Mouse (Mus musculus) liver, embryonic 16.5 days (tissue): ENCODE measurements around the gene Pcgf5. TPM values are rescaled to one million over a fixed set of nuclear protein-coding genes. Genes with fewer than 3 reads are reported as not detected.

Experiments used
- ATAC-seq: fragments of 200-750 bp; cut with Nextera tagmentation; 2 replicates; pipeline ENCODE4 v1.8.0; 2017; ENCODE audit warnings: low read depth, mild to moderate bottlenecking, moderate number of reproducible peaks, moderate library complexity
- H3K27ac ChIP-seq: fragments of 300-500 bp; sonication (generic); 2 replicates; pipeline ENCODE4 v1.5.1; 2014; ENCODE audit warnings: mild to moderate bottlenecking, low read length
- H3K27me3 ChIP-seq: fragments of 300-500 bp; sonication (generic); 2 replicates; pipeline ENCODE4 v1.6.1; 2014; ENCODE audit warnings: low read depth, low read length, mixed read lengths; ENCODE audit not compliant: control insufficient read depth, insufficient read depth
- H3K36me3 ChIP-seq: fragments of 300-500 bp; sonication (generic); 2 replicates; pipeline ENCODE4 v1.6.1; 2014; ENCODE audit warnings: mild to moderate bottlenecking; ENCODE audit not compliant: control insufficient read depth, insufficient read depth
- H3K4me1 ChIP-seq: fragments of 300-500 bp; sonication (generic); 2 replicates; pipeline ENCODE4 v1.6.1; 2014; ENCODE audit warnings: low read depth, low read length, mixed read lengths; ENCODE audit not compliant: control insufficient read depth
- H3K4me2 ChIP-seq: fragments of 300-500 bp; sonication (generic); 2 replicates; pipeline ENCODE4 v1.6.1; 2014; ENCODE audit warnings: low read depth, low read length, mixed read lengths
- H3K4me3 ChIP-seq: fragments of 300-500 bp; sonication (generic); 2 replicates; pipeline ENCODE4 v1.5.1; 2014; ENCODE audit warnings: low read depth, mild to moderate bottlenecking, low read length
- H3K9ac ChIP-seq: fragments of 300-500 bp; sonication (generic); 2 replicates; pipeline ENCODE4 v1.6.1; 2014; ENCODE audit warnings: low read depth, low read length
- H3K9me3 ChIP-seq: fragments of 300-500 bp; sonication (generic); replicated peaks from 2 replicates; pipeline ENCODE4 v1.6.1; 2016; ENCODE audit warnings: low read length; ENCODE audit not compliant: control insufficient read depth
- WGBS: fragments of 180-500 bp; shearing (Covaris S2); extraction: QIAGEN DNeasy Blood & Tissue Kit; methylation state at CpG from one replicate; pipeline ENCODE4 v1.1.7; 2014; ENCODE audit not compliant: insufficient replicate concordance; 5-methylcytosine and 5-hydroxymethylcytosine counted together
- polyA plus RNA-seq: library from polyadenylated mRNA; unstranded; fragments of >200 nt; fragmentation: Nextera tagmentation; extraction: Ambion mirVana; gene quantifications from 2 replicates; pipeline ENCODE4 v1.2.1, GENCODE M21; 2015

Gene Pcgf5
- polyA plus RNA-seq, 1 experiment from 2014 or later, result 16.6 TPM

GRCm38 (mm10) chr19:36490911-36491310 is 142.8 kb downstream of the Pcgf5 start:
- no peak overlapping the region for H3K9ac ChIP-seq
- WGBS, result 65% methylated on average over 6 of the region's 6 CpGs
- ATAC-seq, result no peak
- no peak overlapping the region for H3K4me2 ChIP-seq
- no peaks in the 10 kb centered on the region for H3K27me3 ChIP-seq
- H3K36me3 ChIP-seq, result no peaks in the 10 kb centered on the region
- H3K27ac ChIP-seq, result no peak overlapping the region
- H3K4me3 ChIP-seq, result no peak overlapping the region
- H3K9me3 ChIP-seq, result no peaks in the 10 kb centered on the region
- H3K4me1 ChIP-seq, result no peaks in the 10 kb centered on the region

GRCm38 (mm10) chr19:36495555-36495954 is 147.4 kb downstream of the Pcgf5 start:
- Histone ChIP-seq H3K4me1 (no peaks in the 10 kb centered on the region), H3K27ac (no peak overlapping the region), H3K9ac (no peak overlapping the region), H3K27me3 (no peaks in the 10 kb centered on the region), H3K4me2 (no peak overlapping the region), H3K36me3 (no peaks in the 10 kb centered on the region), H3K9me3 (no peaks in the 10 kb centered on the region), H3K4me3 (no peak overlapping the region)
- ATAC-seq, result no peak
- WGBS, result 31% methylated on average over 3 of the region's 3 CpGs

- Histone ChIP-seq H3K27ac (no peak overlapping the region), H3K9ac (no peak overlapping the region), H3K4me2 (no peak overlapping the region), H3K4me1 (no peaks in the 10 kb centered on the region), H3K9me3 (no peaks in the 10 kb centered on the region), H3K4me3 (no peak overlapping the region), H3K36me3 (no peaks in the 10 kb centered on the region), H3K27me3 (no peaks in the 10 kb centered on the region)
- WGBS, result 60% methylated on average over 4 of the region's 4 CpGs
- ATAC-seq, result no peak
Observed at GRCm38 (mm10) chr19:36496532-36496931, 148.4 kb downstream of the Pcgf5 start.

GRCm38 (mm10) chr19:36497067-36497466 is 149.0 kb downstream of the Pcgf5 start:
- H3K4me3 ChIP-seq, result no peak overlapping the region
- no peak for ATAC-seq
- H3K4me1 ChIP-seq, result no peaks in the 10 kb centered on the region
- no peak overlapping the region for H3K9ac ChIP-seq
- 42% methylated on average over 4 of the region's 4 CpGs for WGBS
- H3K27me3 ChIP-seq, result no peaks in the 10 kb centered on the region
- no peak overlapping the region for H3K4me2 ChIP-seq
- no peaks in the 10 kb centered on the region for H3K36me3 ChIP-seq
- H3K9me3 ChIP-seq, result no peaks in the 10 kb centered on the region
- no peak overlapping the region for H3K27ac ChIP-seq

GRCm38 (mm10) chr19:36497744-36498143 is 149.6 kb downstream of the Pcgf5 start:
- 49% methylated on average over 5 of the region's 5 CpGs for WGBS
- Histone ChIP-seq H3K9me3 (no peaks in the 10 kb centered on the region), H3K36me3 (no peaks in the 10 kb centered on the region), H3K4me3 (no peak overlapping the region), H3K9ac (no peak overlapping the region), H3K4me2 (no peak overlapping the region), H3K27ac (no peak overlapping the region), H3K4me1 (no peaks in the 10 kb centered on the region), H3K27me3 (no peaks in the 10 kb centered on the region)
- ATAC-seq, result no peak

GRCm38 (mm10) chr19:36504716-36505115 is 156.6 kb downstream of the Pcgf5 start:
- no peak overlapping the region for H3K4me2 ChIP-seq
- H3K27ac ChIP-seq, result no peak overlapping the region
- H3K9me3 ChIP-seq, result no peaks in the 10 kb centered on the region
- no peaks in the 10 kb centered on the region for H3K36me3 ChIP-seq
- 71% methylated on average over 2 of the region's 2 CpGs for WGBS
- ATAC-seq, result no peak
- H3K9ac ChIP-seq, result no peak overlapping the region
- H3K27me3 ChIP-seq, result no peaks in the 10 kb centered on the region
- no peak overlapping the region for H3K4me3 ChIP-seq
- H3K4me1 ChIP-seq, result no peaks in the 10 kb centered on the region

Other genes starting within 250 kb of the Pcgf5 start
- gene Ankrd1, start 228.2 kb upstream of the Pcgf5 start, polyA plus RNA-seq, result 0.14 and 0.19 TPM in 2 replicates
- 0.43 and 0.48 TPM in 2 replicates for gene Hectd2, start 206.3 kb downstream of the Pcgf5 start, polyA plus RNA-seq